Mouse (Mus musculus) cerebellum, adult 2 months (tissue): ENCODE measurements around the gene BC049715.

Experiments used
- CTCF ChIP-seq: fragments of 200-500 bp; IDR thresholded peaks from 2 replicates; pipeline ENCODE4 v1.5.1; 2011; ENCODE audit warnings: low read depth, mild to moderate bottlenecking, control low read depth, low read length, moderate library complexity, borderline replicate concordance; ENCODE audit not compliant: insufficient read depth
- POLR2A ChIP-seq: fragments of 200-500 bp; IDR thresholded peaks from 2 replicates; pipeline ENCODE4 v1.6.1; 2011; ENCODE audit warnings: low read length, control low read depth, borderline replicate concordance; ENCODE audit not compliant: insufficient read depth

DNA sequence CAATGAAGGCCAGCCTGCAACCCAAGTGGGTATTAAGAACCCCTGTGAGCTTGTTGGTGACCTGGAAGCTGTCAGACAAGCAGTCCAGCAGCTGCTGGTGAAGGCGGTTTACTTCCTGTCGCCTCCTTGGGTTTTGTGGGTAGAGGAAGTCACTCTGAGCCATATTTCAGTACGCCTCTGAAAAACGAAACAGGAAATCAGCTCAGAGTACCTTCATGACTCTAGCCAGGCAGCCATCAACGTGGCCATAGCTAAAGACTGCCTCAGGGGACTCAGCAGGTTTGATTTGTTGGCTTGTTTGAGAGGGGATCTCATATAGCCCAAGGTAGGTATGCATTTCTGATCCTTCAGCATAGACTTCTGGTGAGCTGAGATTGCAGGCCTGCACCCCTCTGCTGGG lies 4.3 kb downstream of the BC049715 start:
- TF ChIP-seq CTCF = no peak
- TF ChIP-seq POLR2A = no peak
